Mouse (Mus musculus): Measurements from ENCODE around the gene Mrtfa.

Mrtfa gene

DNA sequence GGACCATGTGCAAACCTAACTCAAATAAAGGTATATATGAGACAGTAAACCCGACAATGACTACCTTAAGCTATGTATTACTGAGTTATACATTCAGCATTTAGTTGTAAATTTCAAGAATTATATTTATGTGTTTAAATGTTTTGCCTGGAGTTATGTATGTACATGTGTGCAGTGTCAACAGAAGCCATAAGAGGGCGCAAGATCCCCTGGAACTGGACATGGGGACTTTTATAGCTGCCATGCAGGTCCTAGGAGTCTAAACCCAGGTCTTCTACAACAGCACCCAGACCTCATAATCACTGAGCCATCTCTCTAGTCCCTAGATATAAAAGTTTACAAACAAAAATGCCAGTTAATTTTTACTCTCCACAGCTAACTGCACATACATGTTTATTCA lies 117.8 kb downstream of the Mrtfa start:
- peak; percentile 19 to 40 for DNase-seq (ENCODE audit: low read depth in 2 of 2, low spot score in 2 of 2)

DNA sequence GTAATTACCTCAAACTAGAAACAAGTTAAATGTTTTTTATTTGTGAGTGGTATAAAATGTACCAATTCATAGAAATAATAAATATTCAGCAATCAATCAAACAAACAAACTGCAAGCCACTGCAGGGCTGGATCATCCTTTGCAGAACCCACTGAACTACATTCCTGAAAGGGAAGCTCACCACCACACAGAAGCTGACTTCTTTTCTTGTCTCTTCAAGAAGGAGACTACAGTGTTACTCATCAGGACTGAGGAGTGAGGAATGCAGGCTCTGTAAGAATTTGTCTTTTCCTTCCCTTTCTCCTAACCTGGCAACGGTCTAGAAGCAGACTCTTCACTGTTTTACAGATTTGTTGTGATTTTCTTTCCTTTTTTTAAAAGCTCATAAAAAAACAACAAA lies 120.1 kb downstream of the Mrtfa start:
- DNase-seq (ENCODE audit: low read depth in 2 of 2, low spot score in 2 of 2): no peak

DNA sequence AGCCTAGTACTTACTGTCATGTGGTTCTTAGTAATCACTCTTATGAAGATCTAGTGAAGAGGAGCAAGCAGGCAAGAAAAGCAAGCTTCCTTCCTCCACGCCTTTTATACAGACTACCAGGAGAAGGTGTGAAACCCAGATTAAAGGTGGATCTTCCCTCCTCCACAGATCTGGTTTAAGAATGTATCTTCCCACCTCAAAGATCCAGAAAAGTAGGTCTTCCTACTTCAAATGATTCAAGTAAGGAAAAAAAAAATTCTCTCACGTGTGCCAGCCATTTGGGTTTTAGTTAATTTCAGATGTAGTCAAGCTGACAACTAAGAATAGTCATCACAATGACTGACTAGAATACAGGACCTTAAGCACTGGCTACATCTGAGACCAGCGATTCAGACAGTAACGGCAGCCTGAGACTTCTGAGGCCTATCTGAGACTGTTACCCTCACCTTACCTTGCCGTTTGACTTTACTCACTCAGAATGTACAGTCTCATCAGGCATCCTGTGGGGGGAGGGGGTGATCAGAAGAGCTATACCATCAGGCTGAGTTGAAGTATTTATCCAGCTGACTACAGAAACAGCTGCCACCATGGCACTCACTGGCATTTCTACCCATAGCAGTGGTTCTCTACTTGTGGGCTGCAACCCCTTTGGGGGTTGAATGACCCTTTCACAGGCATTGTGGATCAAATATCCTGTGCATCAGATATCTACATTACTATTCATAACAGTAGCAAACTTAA lies 121.7 kb downstream of the Mrtfa start:
- no peak for DNase-seq (ENCODE audit: low read depth in 2 of 2, low spot score in 2 of 2)

DNA sequence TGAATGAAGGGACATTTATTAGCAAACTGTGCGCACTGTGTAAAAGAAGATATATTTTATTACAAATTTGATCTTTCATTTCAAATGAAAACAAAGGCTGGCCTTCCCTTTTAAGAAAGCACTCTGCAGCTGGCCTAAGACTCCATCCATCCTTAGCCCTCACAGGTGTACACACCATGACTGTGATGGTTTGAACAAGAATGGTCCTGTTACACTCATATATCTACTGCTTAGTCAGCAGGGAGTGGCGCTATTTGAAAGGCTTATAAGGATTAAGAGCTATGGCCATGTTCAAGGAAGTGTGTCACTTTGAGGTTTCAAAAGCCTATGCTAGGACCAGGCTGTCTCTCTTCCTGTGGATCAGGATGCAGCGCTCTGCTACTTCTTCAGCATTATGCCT lies 122.8 kb downstream of the Mrtfa start:
- no peak for DNase-seq (ENCODE audit: low read depth in 2 of 2, low spot score in 2 of 2)

DNA sequence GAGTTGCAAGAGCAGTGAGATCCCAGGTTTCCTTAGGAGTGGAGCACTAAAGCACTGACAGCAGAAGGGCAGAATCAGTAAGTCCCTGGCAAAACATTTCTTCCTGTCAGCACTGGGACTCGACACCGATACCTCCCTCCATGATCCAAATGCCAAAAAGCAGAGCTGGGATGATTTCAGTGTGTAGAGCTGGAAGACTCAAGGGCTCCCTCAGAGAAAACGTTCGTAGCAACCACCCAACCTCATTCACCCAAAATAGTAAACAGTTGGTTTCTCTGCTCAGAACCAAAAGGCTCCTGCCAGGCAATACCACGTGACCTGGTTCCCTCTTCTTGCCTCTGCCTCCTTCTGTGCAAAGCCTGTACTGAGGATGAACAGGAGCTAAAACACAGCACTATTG lies 123.6 kb downstream of the Mrtfa start:
- no peak for DNase-seq (ENCODE audit: low read depth in 2 of 2, low spot score in 2 of 2)

DNA sequence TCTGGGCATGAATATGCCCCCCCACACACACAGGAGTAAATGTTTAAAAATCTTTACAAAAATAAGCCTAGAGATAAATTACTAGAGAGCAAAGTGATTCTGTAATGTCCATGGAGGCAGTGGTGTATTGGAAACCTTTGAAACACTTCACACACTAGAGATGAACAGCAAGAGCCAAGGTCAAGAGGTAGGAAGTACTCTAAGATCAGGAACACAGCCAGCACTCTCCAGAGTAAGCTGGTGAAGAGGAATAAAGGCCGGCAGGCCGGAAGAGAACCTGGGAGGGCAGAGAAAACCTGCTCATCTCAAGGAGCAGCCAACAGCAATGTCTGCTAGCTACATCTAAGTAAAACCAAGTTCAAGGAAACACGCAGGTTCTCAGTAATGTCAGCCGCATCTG lies 125.9 kb downstream of the Mrtfa start:
- no peak for DNase-seq (ENCODE audit: low read depth in 2 of 2, low spot score in 2 of 2)

DNA sequence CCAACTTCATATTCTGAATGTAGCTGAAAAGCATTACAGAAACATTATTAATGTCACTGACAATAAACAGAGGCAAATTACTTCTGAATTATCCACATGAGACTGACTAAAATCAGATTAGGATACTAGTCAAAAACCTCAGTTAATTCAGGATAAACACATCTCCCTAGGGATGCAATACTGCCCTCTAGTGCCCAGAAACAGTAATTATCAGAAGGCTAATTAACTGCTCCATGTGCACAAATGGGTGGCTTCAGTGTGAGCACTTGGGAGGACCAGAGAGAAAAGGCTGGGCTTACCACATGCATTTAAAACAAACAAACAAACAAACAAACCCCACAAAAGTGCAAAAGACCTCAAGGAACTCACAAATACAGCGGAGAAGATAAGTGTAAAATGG lies 126.4 kb downstream of the Mrtfa start:
- DNase-seq (ENCODE audit: low read depth in 2 of 2, low spot score in 2 of 2): no peak

DNA sequence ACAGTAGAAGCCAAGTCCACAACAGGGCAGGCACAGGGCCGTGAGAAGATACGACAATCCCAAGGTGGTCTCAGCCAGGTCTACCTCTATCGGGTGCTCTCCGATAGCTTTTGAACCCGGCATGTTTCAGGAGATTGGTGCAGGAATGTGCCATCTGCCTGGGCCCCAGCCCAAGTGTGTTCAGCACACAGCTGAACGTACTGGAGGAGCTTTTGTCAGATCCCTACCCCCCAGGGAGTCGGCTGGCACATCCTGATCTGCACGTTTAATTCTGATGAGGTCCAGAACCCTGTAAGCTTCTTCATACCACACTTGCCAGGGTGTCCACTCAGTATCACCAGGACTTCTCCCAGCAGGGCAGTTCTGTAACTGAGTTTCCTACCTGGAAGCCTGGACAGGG lies 127.9 kb downstream of the Mrtfa start:
- no peak for DNase-seq (ENCODE audit: low read depth in 2 of 2, low spot score in 2 of 2)

DNA sequence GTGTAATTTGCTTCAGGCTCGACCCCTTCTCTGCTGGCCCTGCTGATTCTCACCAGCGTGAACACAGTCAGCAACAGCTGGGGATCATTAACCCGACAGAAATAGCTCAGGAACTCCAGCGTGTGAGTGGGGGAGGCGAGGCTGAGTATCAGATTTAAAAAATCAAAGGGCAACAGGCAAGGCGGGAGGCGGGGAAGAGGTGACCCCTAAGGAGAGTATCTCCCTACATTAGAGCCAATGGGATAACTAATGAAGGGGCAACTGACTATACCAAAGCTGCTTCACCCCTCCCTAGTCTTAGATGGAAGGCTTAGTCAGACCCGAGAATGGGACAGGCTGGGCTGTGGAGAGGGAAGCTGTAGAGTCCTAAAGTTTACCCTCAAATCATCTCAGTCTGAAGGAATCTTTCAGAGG lies 128.4 kb downstream of the Mrtfa start:
- DNase-seq (ENCODE audit: low read depth in 2 of 2, low spot score in 2 of 2): no peak

DNA sequence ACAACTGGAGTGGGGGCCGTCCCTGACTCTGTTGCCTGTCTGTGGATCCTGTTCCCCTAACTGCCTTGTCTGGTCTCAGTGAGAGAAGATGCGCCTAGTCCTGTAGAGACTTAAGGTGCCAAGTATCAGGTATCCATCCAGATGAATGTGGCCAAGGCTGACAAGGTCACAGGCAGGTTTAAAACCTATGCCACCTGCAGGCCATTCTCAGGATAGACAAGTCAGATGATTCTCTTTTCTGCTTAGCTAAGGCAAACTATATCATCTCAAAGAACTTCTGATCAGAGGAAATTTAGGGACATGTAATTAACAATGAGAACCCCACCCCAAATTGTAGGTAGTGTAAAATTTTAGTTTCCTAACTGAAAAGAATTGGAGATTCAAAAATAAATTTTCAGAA lies 129.6 kb downstream of the Mrtfa start:
- DNase-seq (ENCODE audit: low read depth in 2 of 2, low spot score in 2 of 2): no peak

DNA sequence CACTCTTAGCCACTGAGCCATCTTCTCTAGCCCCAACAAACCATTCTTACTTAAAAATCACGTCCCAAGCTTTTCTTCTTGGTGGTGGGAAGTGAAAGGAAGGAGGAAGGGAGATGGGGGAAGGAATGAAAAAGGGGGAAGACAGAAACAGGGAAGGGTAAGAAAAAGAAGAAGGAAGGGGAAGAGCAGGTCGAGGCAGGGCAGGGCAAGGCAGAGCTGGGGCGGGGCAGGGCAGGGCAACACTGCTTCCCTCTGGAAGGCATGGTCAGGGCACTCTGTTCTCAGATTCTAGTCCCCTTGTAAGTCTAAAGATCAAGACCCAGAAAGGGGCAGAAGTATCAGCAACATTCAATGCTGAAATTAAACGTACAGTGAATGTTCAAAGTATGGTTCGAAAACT lies 132.8 kb downstream of the Mrtfa start:
- DNase-seq (ENCODE audit: low read depth in 2 of 2, low spot score in 2 of 2): no peak

DNA sequence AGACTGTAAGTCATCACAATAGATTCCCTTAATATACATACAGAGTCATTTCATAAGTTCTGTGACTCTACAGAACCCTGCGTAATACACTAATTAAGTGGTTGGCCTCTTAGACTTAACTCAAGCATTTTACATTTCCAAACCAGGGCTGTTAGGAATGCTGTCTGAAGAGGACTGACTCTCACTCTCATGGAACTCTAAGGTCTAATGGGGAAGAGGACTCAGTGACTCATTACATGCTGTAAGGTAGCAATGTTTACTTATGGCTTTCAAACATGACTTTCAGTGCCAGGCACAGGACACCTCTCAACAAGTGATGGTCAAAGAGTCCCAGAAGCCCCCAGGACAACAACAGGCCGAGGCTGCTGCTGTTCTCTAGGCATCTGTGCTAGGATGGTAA lies 135.1 kb downstream of the Mrtfa start:
- no peak for DNase-seq (ENCODE audit: low read depth in 2 of 2, low spot score in 2 of 2)

DNA sequence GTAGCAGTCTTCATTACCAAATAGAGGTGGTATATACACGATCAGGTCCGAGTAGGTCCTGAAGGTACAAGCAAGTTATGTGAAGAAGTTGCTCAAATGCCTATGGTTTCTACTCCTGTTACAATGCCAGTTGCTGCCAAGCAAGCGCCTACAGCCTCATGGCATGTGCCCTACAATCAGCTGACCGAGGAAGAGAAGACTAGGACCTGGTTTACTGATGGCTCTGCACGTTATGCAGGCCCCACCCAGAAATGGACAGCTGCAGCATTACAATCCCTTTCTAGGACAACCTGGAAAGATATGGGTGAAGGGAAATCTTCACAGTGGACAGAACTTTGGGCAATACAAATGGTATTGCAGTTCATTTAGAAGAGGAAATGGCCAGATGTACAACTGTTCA lies 138.1 kb downstream of the Mrtfa start:
- no peak for DNase-seq (ENCODE audit: low read depth in 2 of 2, low spot score in 2 of 2)

DNA sequence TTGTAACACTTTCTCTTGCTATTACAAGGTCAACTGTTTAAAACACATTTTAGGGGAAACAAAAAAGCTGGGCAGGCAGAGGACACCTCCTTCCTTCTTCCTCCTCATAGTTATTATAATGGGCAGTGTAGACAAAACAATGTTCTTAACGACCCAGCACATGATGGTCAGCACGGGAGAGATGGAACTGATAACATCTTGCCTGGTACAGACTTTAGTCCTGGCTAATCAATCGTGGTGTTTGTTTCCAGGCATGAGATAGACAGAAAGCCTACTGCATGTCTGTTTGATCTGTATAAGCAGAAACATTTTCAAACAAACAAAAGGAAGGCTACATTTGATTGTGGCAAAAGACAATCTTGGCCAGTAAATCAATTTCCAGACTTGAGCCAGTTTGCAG lies 140.1 kb downstream of the Mrtfa start:
- DNase-seq (ENCODE audit: low read depth in 2 of 2, low spot score in 2 of 2): no peak

DNA sequence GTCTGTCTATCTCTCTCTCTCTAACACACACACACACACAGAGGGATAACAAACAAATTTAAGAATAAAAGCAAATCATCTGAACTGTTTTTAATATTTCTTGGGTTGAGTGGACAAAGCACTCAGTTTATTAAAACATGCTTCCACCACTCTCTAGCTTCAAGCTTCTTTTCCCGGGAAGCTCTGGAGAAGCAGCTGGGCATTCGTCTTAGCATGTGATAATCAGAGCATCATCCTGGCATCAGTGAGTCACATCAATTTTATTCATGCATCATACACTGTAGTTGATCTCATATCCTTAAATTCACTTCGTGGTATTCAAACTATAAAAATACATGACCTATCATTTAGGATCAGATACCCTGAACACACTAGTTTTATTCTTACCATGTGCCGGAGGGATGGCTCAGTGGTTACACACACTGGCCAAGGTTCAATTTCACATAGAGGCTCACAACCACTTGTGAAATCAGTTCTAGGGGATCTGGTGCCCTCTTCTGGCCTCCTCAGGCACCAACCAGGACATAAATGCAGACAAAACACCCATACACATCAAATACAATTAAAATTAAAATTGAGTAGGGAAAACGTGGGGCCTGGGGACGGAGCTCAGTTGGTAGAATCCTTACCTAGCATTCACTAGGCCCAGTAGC lies 141.0 kb downstream of the Mrtfa start:
- DNase-seq (ENCODE audit: low read depth in 2 of 2, low spot score in 2 of 2): peak; percentile 39 to 65

DNA sequence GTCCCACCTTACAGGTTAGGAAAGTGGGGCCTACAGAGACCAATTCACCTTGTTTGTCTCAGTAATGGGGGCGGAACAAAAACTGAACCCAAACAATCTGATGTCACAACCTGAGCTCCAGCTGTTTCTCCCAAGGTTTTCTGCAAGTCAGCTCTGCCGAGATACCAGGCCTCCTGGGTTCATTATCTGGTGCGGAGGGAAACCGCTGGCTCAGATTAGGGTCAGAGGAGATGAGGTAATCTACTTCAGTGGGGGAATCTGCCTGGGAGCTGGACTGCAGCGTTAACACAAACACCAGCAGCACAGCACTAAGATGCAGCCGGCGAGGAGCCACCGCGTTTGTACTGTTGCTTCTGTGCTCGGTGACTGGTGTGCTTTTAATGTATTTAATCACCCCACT lies 143.1 kb downstream of the Mrtfa start:
- no peak for DNase-seq (ENCODE audit: low read depth in 2 of 2, low spot score in 2 of 2)

DNA sequence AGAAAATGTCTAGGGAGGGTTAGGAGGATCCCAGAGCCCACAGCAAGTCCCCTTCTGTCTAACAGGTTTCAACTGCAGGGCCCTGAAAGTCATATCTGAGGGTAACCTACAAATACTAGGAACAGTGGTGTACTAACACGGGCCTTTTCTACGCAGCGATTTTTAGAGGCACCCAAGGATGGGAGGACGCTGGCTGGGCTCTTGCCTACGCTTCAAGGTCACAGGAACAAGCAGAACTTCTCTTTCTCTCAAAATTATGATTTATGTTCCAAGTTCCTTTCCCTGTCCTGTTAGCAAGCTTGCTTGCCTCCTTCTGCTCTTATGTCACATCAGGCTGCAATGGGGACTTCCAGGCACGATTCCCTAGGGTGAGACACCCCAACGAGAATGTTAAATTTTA lies 144.5 kb downstream of the Mrtfa start:
- DNase-seq (ENCODE audit: low read depth in 2 of 2, low spot score in 2 of 2): no peak

DNA sequence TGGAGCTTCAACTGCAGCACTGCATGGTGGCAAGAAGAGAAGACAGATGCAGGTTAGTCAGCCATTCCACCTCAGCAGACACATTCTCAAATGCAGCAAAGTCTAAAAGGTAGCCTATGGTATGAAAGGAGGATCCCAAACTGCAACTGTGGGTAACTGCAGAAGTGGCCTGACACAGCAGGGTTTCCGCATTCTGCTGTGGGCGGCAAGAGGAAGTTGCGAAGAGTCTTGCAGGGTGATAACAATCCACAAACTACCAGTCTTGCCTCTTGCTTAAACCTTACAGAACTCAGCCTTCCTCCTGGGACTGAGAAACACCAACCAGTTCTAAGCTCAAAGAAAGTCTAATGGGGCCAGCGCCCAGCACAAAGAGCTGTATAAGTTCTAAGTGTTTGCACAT lies 145.2 kb downstream of the Mrtfa start:
- DNase-seq (ENCODE audit: low read depth in 2 of 2, low spot score in 2 of 2): peak; percentile 43 to 51

DNA sequence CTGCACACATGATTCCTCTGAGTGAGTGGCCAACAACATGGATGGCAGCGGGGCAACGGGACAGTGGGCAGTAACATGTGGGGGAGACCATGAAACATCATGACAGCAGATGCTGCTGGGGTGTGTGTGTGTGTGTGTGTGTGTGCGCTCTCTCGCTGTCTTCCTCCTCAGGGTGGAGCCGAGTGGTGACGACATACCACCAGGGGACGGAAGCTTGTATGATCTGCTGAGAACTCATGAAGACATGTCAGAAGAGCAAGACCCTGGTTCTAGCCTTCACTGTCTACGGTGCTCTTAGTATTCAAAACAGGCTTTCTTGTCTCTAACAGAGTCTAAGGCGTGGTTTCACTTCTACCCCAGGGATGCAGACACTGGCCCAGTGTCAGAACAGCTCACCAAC lies 146.1 kb downstream of the Mrtfa start:
- peak; percentile 65 to 78 for DNase-seq (ENCODE audit: low read depth in 2 of 2, low spot score in 2 of 2)

DNA sequence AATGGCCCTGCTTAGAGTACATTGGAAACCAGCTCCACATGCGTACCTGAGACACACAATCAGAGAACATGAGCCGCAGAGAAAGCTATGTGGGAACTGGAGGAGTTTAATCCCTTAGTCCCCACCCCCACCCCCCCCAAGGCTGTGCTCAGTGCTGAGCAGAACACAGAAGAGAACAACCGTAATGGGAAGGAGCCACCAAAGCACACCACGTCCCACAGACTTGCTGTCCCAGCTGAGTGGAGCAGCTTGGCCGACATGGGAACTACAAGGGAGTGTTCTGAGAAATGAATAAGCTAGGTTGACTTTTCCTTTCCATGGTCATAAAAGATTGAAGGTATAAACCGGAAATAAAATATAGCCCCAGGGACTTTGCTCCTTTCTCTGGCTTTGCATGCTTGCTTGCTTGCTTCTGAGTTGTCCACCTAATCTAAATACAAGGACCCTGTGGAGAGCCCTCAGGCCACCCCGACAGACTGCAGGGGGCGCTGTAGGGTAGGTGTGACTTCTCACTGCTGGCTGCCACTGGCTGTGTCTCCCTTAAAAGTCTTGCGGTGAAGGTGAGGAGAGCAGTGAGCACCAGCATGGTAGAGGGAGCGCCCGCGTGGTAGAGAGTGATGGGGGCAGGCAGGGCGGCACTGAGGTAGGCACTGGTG lies 148.2 kb downstream of the Mrtfa start:
- peak; percentile 64 to 78 for DNase-seq (ENCODE audit: low read depth in 2 of 2, low spot score in 2 of 2)

DNA sequence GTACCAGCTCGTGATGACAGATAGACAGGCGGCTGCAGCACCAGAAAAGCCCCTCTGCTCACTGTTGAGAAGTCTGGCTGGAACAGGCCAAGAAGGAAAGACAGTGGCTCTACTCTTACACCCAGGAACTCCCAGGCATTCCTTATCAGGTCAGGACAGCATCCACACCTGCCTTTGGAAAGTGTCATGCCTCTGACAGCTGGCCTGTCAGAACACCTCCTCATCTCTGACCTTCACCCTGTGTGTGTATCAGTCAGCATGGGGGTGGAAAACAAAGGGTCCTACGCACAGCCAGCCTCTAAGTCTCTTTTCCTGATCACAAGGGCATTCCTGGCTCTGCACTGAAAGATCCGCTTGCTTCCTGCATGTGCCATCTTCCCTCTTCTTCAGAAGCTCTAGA lies 148.8 kb downstream of the Mrtfa start:
- no peak for DNase-seq (ENCODE audit: low read depth in 2 of 2, low spot score in 2 of 2)

DNA sequence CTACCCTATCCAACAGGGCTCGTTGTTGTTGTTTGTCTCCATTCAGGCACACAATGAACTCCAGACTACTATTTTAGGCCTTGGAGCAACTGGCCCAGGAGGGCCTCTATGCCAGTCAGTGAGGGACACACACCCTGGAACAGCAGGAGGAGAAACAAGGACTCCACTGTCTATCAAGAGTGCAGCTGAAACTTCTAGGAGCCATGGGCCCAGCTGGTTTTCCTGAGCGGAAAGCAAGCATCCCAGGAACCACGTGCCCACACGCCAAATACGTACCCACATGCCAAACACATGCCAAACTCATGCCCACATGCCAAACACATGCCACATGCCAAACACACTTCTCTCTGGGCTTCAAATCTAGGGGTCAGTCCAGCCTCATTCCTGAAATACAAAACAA lies 152.1 kb downstream of the Mrtfa start:
- DNase-seq (ENCODE audit: low read depth in 2 of 2, low spot score in 2 of 2): no peak

Data from CD8-positive naive resting alpha-beta T cell, adult 2 months (primary cell).